Mouse (Mus musculus) lung, postnatal 14 days (tissue): ENCODE data around the gene Arcn1.
"Not testable (repeated sequence)": the region's sequence is repeated elsewhere in the genome, so short reads cannot be mapped to it uniquely, and the experiment has no call there.

Experiments used
- DNase-seq: peaks from one replicate; pipeline ENCODE4 v3.0.0; 2021

Gene Arcn1

GRCm38 (mm10) chr9:44767101-44768028, at the start of gene Arcn1, which contains the start of gene Ift46:
Arcn1 (minus strand) TSS chr9:44767845.
Ift46 (plus strand) TSS chr9:44767908.
- DNase-seq, result peak; percentile 84

GRCm38 (mm10) chr9:44814179-44814578, 46.5 kb upstream of the Arcn1 start:
- no peak for DNase-seq

- DNase-seq, result peak; percentile 16
These were observed 42.7 kb upstream of the Arcn1 start for GRCm38 (mm10) chr9:44810316-44810715.

GRCm38 (mm10) chr9:44807778-44808177, 40.1 kb upstream of the Arcn1 start:
- no peak for DNase-seq

- no peak for DNase-seq
These were observed 39.5 kb upstream of the Arcn1 start for GRCm38 (mm10) chr9:44807141-44807540.

GRCm38 (mm10) chr9:44805536-44805935, 37.9 kb upstream of the Arcn1 start:
- DNase-seq, result no peak

- no peak for DNase-seq
These were observed 37.0 kb upstream of the Arcn1 start for GRCm38 (mm10) chr9:44804678-44805077.

DNA sequence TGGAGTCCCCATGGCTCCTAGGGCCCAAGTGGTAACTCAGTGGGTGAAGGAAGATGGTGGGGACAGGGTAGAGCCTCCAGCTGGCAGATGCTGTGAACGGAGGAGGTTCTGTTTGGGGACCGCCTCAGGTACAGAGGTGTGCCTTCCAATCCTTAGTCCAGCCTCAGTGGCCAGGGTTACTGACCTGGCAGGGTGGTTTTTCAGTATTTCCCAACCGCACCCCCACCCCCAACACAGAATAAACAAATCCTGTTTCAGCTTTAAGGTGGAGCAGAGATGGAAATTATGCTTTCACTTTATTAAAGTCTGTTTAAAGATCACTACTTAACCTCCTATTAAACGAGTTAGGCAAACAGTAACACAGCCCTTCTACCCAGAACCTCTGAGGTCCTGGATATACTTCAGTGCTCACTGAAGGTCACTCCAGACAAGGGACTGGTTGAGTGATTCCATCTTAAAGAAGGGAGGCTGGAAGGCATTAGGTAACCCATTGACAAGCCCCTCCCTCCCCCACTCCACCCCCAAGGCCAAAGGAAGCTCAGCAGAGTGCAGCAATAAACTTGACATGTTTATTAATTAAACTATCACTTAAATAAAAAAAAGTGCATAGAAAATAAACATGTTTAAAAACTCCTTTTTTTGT, 35.3 kb upstream of the Arcn1 start, which contains the start of gene Ttc36:
TSS of gene Ttc36 (minus strand) at position 265 of the 643 bp plus-strand sequence.
- DNase-seq, result peak; percentile 45

DNA sequence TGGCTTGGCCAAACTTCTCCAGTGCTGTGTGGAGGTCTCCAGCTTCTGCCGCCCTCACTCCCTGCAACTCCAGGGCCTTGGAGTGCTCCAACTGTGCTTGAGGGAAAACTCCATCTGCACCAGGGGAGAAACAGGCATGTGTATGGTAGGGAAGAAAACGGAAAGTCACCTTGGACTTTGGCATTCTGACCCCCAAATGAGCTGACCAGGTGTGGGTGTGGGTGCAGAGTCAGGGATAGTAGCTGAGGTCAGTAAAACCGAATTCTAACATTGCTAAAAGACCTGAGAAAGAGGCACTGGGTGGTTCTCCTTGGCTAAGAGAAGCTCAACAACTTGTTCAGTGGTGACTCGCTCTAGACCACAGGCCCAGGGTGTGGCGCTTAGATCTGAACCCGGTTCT, 34.0 kb upstream of the Arcn1 start:
- no peak for DNase-seq

- no peak for DNase-seq
These were observed 32.3 kb upstream of the Arcn1 start for GRCm38 (mm10) chr9:44799958-44800324.

DNA sequence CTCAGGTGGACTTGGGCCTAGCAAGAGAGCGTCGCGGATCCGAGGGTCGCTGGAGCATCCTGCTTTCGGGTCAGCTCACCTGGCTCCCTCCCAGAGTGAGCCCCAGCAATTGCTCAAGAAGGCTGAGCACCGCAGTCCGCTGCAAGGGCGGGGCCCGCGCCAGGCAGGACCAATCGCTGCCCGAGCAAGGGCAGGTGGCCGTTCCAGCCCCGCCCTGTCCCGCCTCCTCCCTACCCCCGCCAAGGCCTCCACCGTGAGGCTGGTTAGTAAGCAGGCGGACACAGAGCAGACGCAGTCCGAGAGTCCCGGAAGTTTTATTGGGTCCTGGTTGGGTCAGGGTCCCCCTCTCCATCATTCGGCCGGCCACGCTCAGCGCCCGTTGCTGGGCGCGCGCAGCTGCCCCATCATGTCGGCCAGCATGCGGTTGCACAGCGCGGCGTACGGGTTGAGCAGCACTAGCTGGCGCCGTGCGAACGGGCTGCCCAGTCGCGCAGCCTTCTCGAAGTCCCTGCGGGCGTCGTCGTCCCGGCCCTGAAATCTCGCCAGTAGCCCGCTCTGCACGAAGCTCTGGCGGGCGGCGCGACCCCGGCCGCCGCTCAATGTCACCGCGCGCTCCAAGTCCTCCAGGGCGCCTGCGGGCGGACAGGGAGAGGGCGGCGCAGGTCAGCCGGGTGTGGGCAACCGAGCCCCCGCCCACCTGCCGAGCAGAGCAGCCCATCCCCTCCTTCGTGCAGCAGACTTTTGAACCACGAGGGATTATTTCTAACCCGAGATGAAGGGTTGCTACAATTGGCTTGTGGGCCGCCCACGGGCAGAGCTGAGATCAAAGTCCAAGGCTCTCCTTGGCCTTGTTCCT, 31.7 kb upstream of the Arcn1 start, which contains the start of gene Tmem25:
TSS of gene Tmem25 (minus strand) at position 206 of the 856 bp plus-strand sequence.
- DNase-seq, result peak; percentile 82

DNA sequence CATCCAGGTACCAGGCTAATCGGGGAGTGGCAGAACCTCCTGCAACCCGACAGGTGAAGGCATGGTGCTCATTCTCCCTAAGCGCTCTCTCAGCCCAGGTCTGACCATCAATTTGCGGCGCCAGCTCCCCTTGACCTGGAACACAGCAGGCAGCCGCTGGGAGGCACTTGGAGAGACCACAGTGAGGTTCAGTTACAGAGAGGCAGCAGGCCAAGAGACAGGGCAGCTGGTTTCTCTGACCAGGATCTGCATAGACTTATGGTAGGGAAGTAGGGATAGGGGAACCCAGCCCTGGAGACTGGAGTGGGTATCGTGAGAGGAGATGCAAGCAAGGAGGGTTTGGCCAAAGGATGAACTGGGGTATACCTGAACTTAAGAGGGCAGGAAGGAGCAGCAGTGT, 30.7 kb upstream of the Arcn1 start:
- DNase-seq, result no peak

GRCm38 (mm10) chr9:44792842-44793241, 25.2 kb upstream of the Arcn1 start:
- no peak for DNase-seq

- DNase-seq, result peak; percentile 94
These were observed 5.4 kb upstream of the Arcn1 start for GRCm38 (mm10) chr9:44772750-44773651.

DNA sequence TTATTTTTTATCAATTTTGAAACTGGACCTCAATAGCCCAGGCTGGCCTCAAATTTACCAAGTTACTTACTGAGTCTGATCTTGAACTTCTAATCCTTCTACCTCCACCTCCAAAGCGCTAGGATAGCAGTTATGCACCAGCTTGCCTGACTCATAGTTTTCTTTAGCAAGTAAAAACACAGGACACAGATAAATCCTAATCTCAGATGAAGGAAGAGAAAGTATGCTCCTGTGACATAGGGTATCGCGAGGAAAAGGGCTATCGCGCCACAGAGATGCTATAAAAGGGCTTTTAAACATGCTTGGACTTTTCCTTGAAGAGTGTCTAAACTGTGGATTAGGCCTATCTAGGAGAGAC, 4.7 kb upstream of the Arcn1 start:
- DNase-seq, result no peak

- DNase-seq, result no peak
These were observed 3.7 kb upstream of the Arcn1 start for GRCm38 (mm10) chr9:44771376-44771775.

DNA sequence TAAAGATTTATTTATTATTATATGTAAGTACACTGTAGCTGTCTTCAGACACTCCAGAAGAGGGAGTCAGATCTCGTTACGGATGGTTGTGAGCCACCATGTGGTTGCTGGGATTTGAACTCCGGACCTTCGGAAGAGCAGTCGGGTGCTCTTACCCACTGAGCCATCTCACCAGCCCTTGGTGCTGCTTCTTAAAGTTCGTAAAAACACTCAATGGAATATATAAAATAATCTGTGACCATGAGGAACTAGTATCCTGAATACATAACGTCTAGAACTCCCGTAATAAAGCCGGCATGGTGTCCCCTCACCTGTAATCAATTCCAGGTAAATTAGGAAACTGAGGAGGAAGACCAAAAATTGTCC, 367 bp upstream of the Arcn1 start:
- not testable (repeated sequence) for DNase-seq

DNA sequence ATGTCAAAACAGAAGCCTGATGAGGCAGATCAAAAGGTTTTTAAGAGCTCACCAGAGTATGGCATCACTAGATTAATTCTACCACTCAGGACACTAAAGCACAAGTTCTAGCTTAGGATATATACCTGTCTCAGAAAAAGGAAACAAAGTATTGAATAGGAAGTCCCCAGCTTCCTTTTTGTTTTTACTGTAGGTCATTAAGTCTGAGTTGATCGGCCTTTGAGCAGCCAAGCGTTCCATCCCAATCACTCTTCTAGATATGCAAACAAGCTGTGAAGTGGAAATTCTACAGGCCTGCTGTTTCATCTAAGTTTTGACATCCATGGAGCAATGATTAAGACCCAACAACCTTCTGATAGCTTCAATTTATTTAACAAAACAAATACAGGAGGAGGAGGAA, 6.8 kb downstream of the Arcn1 start:
- DNase-seq, result no peak

DNA sequence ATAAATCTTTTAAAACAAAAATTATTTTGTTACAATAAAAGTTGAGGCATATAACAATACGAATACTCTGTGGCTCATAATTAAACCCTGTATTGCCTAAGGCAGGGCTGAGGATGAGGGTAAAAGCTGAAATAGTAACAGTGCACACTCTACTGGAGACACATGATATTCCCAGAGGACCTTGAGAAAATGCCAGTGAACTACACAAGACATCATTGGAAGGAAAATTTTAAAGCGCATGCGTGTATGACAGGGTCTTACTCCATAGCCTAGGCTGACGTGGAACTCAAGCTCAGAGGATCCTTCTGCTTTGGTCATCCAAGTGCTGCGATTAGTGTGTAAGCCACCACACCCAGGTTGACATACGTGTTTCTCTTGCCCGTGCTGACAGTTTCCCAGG, 19.2 kb downstream of the Arcn1 start:
- DNase-seq, result peak; percentile 9

DNA sequence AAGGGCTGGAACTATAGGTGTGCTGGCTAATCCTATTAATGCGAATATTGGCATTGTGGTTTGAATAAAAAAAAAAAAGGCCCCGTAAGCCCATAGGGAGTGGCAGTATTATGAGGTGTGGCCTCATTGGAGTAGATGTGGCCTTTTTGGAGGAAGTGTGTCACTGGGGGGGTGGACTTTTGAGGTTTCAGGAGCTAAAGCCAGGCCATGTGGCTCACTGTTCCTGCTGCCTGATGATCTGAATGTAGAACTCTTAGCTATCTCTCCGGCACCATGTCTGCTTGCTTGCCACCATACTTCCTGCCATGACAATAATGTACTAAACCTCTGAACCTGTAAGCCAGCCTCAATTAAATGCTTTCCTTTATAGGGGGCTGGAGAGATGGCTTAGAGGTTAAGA, 20.3 kb downstream of the Arcn1 start:
- DNase-seq, result no peak

- no peak for DNase-seq
These were observed 21.0 kb downstream of the Arcn1 start for GRCm38 (mm10) chr9:44746666-44747065.

- DNase-seq, result no peak
These were observed 22.3 kb downstream of the Arcn1 start for GRCm38 (mm10) chr9:44745371-44745770.
